Mouse (Mus musculus): ENCODE results near the gene Bmp2k. TPM values are rescaled to one million over a fixed set of nuclear protein-coding genes. Genes with fewer than 3 reads are reported as not detected.

The Bmp2k gene
- polyA plus RNA-seq (2016; fragmentation: Nextera tagmentation; extraction: Ambion mirVana), result 57.2 and 59.8 TPM in 2 replicates

GRCm38 (mm10) chr5:96997310-96997801 lies at the start of gene Bmp2k:
Gene Bmp2k (plus strand): TSS chr5:96997689.
- H3K27ac ChIP-seq, result peak within 1 kb of the TSS; percentile 99
- peaks cover 31% of the 10 kb centered on the region for H3K36me3 ChIP-seq
- H3K4me2 ChIP-seq, result peak within 1 kb of the TSS; percentile 94
- peak within 1 kb of the TSS; percentile 96 for H3K4me3 ChIP-seq
- H3K9me3 ChIP-seq (replicated peaks), result no peaks in the 10 kb centered on the region
- under 1% methylated on average over 63 of the region's 78 CpGs for WGBS (ENCODE audit: insufficient replicate concordance)
- peak within 1 kb of the TSS; percentile 99 for H3K9ac ChIP-seq
- no peaks in the 10 kb centered on the region for H3K27me3 ChIP-seq (replicated peaks)
- H3K4me1 ChIP-seq, result peaks cover 79% of the 10 kb centered on the region
- ATAC-seq, result peak; percentile 95

GRCm38 (mm10) chr5:96948856-96949527 lies 48.5 kb upstream of the Bmp2k start:
- H3K27ac ChIP-seq, result peak overlapping the region; percentile 100
- H3K9ac ChIP-seq, result peak overlapping the region; percentile 77; the same call in 1 of the 2 replicates
- no peak for ATAC-seq
- H3K4me3 ChIP-seq, result no peak overlapping the region
- peaks cover 59% of the 10 kb centered on the region for H3K4me1 ChIP-seq
- 70% methylated on average over 13 of the region's 13 CpGs for WGBS (ENCODE audit: insufficient replicate concordance)
- no peaks in the 10 kb centered on the region for H3K36me3 ChIP-seq
- H3K4me2 ChIP-seq, result no peak overlapping the region
- no peaks in the 10 kb centered on the region for H3K27me3 ChIP-seq (replicated peaks)
- H3K9me3 ChIP-seq (replicated peaks), result no peaks in the 10 kb centered on the region

- WGBS (ENCODE audit: insufficient replicate concordance), result 35% methylated on average over 13 of the region's 13 CpGs
- peak overlapping the region; percentile 77 for H3K9ac ChIP-seq
- peak; percentile 71 for ATAC-seq
- peak overlapping the region; percentile 68 for H3K4me2 ChIP-seq
- H3K4me1 ChIP-seq, result peaks cover 60% of the 10 kb centered on the region
- peak overlapping the region; percentile 100 for H3K27ac ChIP-seq
- H3K27me3 ChIP-seq (replicated peaks), result no peaks in the 10 kb centered on the region
- H3K4me3 ChIP-seq, result peak overlapping the region; percentile 37; the same call in 1 of the 2 replicates
- no peaks in the 10 kb centered on the region for H3K9me3 ChIP-seq (replicated peaks)
- no peaks in the 10 kb centered on the region for H3K36me3 ChIP-seq
Measured at GRCm38 (mm10) chr5:96949839-96950666, 47.4 kb upstream of the Bmp2k start.

- no peaks in the 10 kb centered on the region for H3K27me3 ChIP-seq (replicated peaks)
- H3K27ac ChIP-seq, result peak overlapping the region; percentile 100
- peak overlapping the region; percentile 68 for H3K4me2 ChIP-seq
- H3K4me1 ChIP-seq, result peaks cover 60% of the 10 kb centered on the region
- no peaks in the 10 kb centered on the region for H3K36me3 ChIP-seq
- H3K4me3 ChIP-seq, result peak overlapping the region; percentile 37
- ATAC-seq, result no peak
- WGBS (ENCODE audit: insufficient replicate concordance), result 53% methylated on average over 10 of the region's 10 CpGs
- peak overlapping the region; percentile 77 for H3K9ac ChIP-seq
- no peaks in the 10 kb centered on the region for H3K9me3 ChIP-seq (replicated peaks)
Measured at GRCm38 (mm10) chr5:96950667-96951492, 46.6 kb upstream of the Bmp2k start.

- peak; percentile 99 for ATAC-seq
- peak overlapping the region; percentile 37 for H3K4me3 ChIP-seq
Measured at GRCm38 (mm10) chr5:96951493-96952105, 45.9 kb upstream of the Bmp2k start.

GRCm38 (mm10) chr5:96954040-96954439 lies 43.4 kb upstream of the Bmp2k start:
- Histone ChIP-seq H3K9me3 (replicated peaks) (no peaks in the 10 kb centered on the region), H3K9ac (no peak overlapping the region), H3K27me3 (replicated peaks) (no peaks in the 10 kb centered on the region), H3K4me3 (no peak overlapping the region), H3K36me3 (no peaks in the 10 kb centered on the region), H3K4me1 (peaks cover 64% of the 10 kb centered on the region), H3K4me2 (no peak overlapping the region), H3K27ac (peak overlapping the region; percentile 100; the same call in 1 of the 2 replicates)
- ATAC-seq, result no peak
- WGBS (ENCODE audit: insufficient replicate concordance), result 85% methylated on average over 11 of the region's 11 CpGs

More at GRCm38 (mm10) chr5:96951493-96952105, 45.9 kb upstream of the Bmp2k start:
- Histone ChIP-seq H3K27me3 (replicated peaks) (no peaks in the 10 kb centered on the region), H3K4me1 (peaks cover 60% of the 10 kb centered on the region), H3K9me3 (replicated peaks) (no peaks in the 10 kb centered on the region), H3K27ac (peak overlapping the region; percentile 100), H3K4me2 (peak overlapping the region; percentile 68), H3K9ac (peak overlapping the region; percentile 77), H3K36me3 (no peaks in the 10 kb centered on the region)
- WGBS (ENCODE audit: insufficient replicate concordance), result 18% methylated on average over 8 of the region's 8 CpGs

GRCm38 (mm10) chr5:96954466-96955027 lies 42.9 kb upstream of the Bmp2k start:
- Histone ChIP-seq H3K9ac (no peak overlapping the region), H3K27ac (no peak overlapping the region), H3K36me3 (no peaks in the 10 kb centered on the region), H3K27me3 (replicated peaks) (no peaks in the 10 kb centered on the region), H3K4me3 (no peak overlapping the region), H3K4me1 (peaks cover 59% of the 10 kb centered on the region), H3K4me2 (no peak overlapping the region), H3K9me3 (replicated peaks) (no peaks in the 10 kb centered on the region)
- ATAC-seq, result no peak
- 90% methylated on average over 10 of the region's 10 CpGs for WGBS (ENCODE audit: insufficient replicate concordance)

- 53% methylated on average over 3 of the region's 3 CpGs for WGBS (ENCODE audit: insufficient replicate concordance)
- H3K9me3 ChIP-seq (replicated peaks), result no peaks in the 10 kb centered on the region
- no peak overlapping the region for H3K27ac ChIP-seq
- H3K27me3 ChIP-seq (replicated peaks), result no peaks in the 10 kb centered on the region
- H3K9ac ChIP-seq, result no peak overlapping the region
- H3K36me3 ChIP-seq, result no peaks in the 10 kb centered on the region
- H3K4me1 ChIP-seq, result peaks cover 36% of the 10 kb centered on the region
- H3K4me3 ChIP-seq, result no peak overlapping the region
- ATAC-seq, result no peak
- no peak overlapping the region for H3K4me2 ChIP-seq
Measured at GRCm38 (mm10) chr5:96956926-96957325, 40.6 kb upstream of the Bmp2k start.

- whole genome bisulfite sequencing (ENCODE audit: insufficient replicate concordance), result 69% methylated on average over 5 of the region's 5 CpGs
- H3K27me3 ChIP-seq (replicated peaks), result no peaks in the 10 kb centered on the region
- no peak for ATAC-seq
Measured at GRCm38 (mm10) chr5:96961122-96961521, 36.4 kb upstream of the Bmp2k start.

GRCm38 (mm10) chr5:96961852-96962251 lies 35.6 kb upstream of the Bmp2k start:
- no peaks in the 10 kb centered on the region for H3K27me3 ChIP-seq (replicated peaks)
- peaks cover 39% of the 10 kb centered on the region for H3K4me1 ChIP-seq
- H3K36me3 ChIP-seq, result no peaks in the 10 kb centered on the region
- no peak overlapping the region for H3K27ac ChIP-seq
- H3K9me3 ChIP-seq (replicated peaks), result no peaks in the 10 kb centered on the region
- H3K9ac ChIP-seq, result no peak overlapping the region
- no peak overlapping the region for H3K4me3 ChIP-seq
- ATAC-seq, result no peak
- H3K4me2 ChIP-seq, result no peak overlapping the region

More at GRCm38 (mm10) chr5:96961122-96961521, 36.4 kb upstream of the Bmp2k start:
- Histone ChIP-seq H3K4me1 (peaks cover 41% of the 10 kb centered on the region), H3K4me3 (no peak overlapping the region), H3K9me3 (replicated peaks) (no peaks in the 10 kb centered on the region), H3K27ac (no peak overlapping the region), H3K36me3 (no peaks in the 10 kb centered on the region), H3K9ac (no peak overlapping the region), H3K4me2 (no peak overlapping the region)

All from liver, embryonic 12.5 days (tissue).